Mouse (Mus musculus) MEL (cell line): Measurements from ENCODE around the gene Pde7b. TPM values are rescaled to one million over a fixed set of nuclear protein-coding genes. Genes with fewer than 3 reads are reported as not detected.

Experiments used
- DNase-seq: peaks from one replicate; pipeline ENCODE4 v3.0.0; 2011; ENCODE audit warnings: low read depth, low spot score
- H3K27ac ChIP-seq: 2 replicates; pipeline ENCODE4 v1.5.1; 2012; ENCODE audit warnings: low read depth, mild to moderate bottlenecking, control low read depth, low read length, moderate library complexity; ENCODE audit not compliant: control insufficient read depth
- H3K27me3 ChIP-seq, 2 experiments: fragments of 150-350 bp in 1 of 2; sonication (generic) in 1 of 2; 2 replicates each; pipeline ENCODE4 v1.6.1; 2012; ENCODE audit warnings: low read length in 2 of 2, mild to moderate bottlenecking in 2 of 2, improper control_type of control experiment in 1 of 2, moderate library complexity in 1 of 2; ENCODE audit not compliant: insufficient read depth in 2 of 2, control insufficient read depth in 1 of 2
- H3K36me3 ChIP-seq, 2 experiments: 2 replicates each; pipeline ENCODE4 v1.6.1; 2012 to 2014; ENCODE audit warnings: low read length in 2 of 2, improper control_type of control experiment in 1 of 2, inconsistent platforms in 1 of 2, mild to moderate bottlenecking in 1 of 2; ENCODE audit not compliant: insufficient read depth in 2 of 2, control insufficient read depth in 1 of 2
- H3K4me1 ChIP-seq, 2 experiments: fragments of 150-350 bp in 1 of 2; sonication (generic) in 1 of 2; 2 replicates each; pipeline ENCODE4 v1.6.1; 2012; ENCODE audit warnings: low read length in 2 of 2, improper control_type of control experiment in 1 of 2, mild to moderate bottlenecking in 1 of 2; ENCODE audit not compliant: insufficient read depth in 2 of 2, control insufficient read depth in 1 of 2
- H3K4me3 ChIP-seq, 2 experiments: fragments of 150-350 bp in 1 of 2; sonication (generic) in 1 of 2; 2 replicates each; pipeline ENCODE4 v1.5.1; 2012; ENCODE audit warnings: low read depth in 2 of 2, low read length in 2 of 2, mild to moderate bottlenecking in 2 of 2, moderate library complexity in 2 of 2, control low read depth in 1 of 2, improper control_type of control experiment in 1 of 2; ENCODE audit not compliant: control insufficient read depth in 1 of 2, insufficient read depth in 1 of 2
- H3K79me2 ChIP-seq: 2 replicates; pipeline ENCODE4 v1.6.1; 2012; ENCODE audit warnings: mild to moderate bottlenecking, low read length, moderate library complexity; ENCODE audit not compliant: control insufficient read depth, poor library complexity, insufficient read depth
- H3K9ac ChIP-seq: 2 replicates; pipeline ENCODE4 v1.6.1; 2012; ENCODE audit warnings: low read depth, mild to moderate bottlenecking, control low read depth, low read length, moderate library complexity; ENCODE audit not compliant: control insufficient read depth, poor library complexity, severe bottlenecking
- H3K9me3 ChIP-seq: fragments of 150-350 bp; sonication (generic); replicated peaks from 2 replicates; pipeline ENCODE4 v1.6.1; 2012; ENCODE audit warnings: mild to moderate bottlenecking, low read length, improper control_type of control experiment, moderate library complexity; ENCODE audit not compliant: insufficient read depth
- CHD1 ChIP-seq: IDR thresholded peaks from 2 replicates; pipeline ENCODE4 v1.6.1; 2012; ENCODE audit warnings: low read depth, mild to moderate bottlenecking, inconsistent platforms, low read length, improper control_type of control experiment
- CHD2 ChIP-seq: IDR thresholded peaks from 2 replicates; pipeline ENCODE4 v1.6.1; 2011; ENCODE audit warnings: low read length, improper control_type of control experiment
- E2F4 ChIP-seq: IDR thresholded peaks from 2 replicates; pipeline ENCODE4 v1.6.1; 2011; ENCODE audit warnings: low read depth, low read length, improper control_type of control experiment, borderline replicate concordance
- ELF1 ChIP-seq: IDR thresholded peaks from 2 replicates; pipeline ENCODE4 v1.6.1; 2014; ENCODE audit warnings: low read depth, mild to moderate bottlenecking, inconsistent platforms, low read length, improper control_type of control experiment, moderate library complexity
- GABPA ChIP-seq: IDR thresholded peaks from 2 replicates; pipeline ENCODE4 v1.6.1; 2012; ENCODE audit warnings: low read depth, mild to moderate bottlenecking, inconsistent platforms, low read length, improper control_type of control experiment, moderate library complexity
- HCFC1 ChIP-seq: IDR thresholded peaks from 2 replicates; pipeline ENCODE4 v1.6.1; 2012; ENCODE audit warnings: low read depth, mild to moderate bottlenecking, inconsistent platforms, low read length, improper control_type of control experiment, moderate library complexity
- MAX ChIP-seq: IDR thresholded peaks from 2 replicates; pipeline ENCODE4 v1.6.1; 2011; ENCODE audit warnings: low read length, improper control_type of control experiment
- MEF2A ChIP-seq: IDR thresholded peaks from 2 replicates; pipeline ENCODE4 v1.6.1; 2014; ENCODE audit warnings: low read depth, mild to moderate bottlenecking, inconsistent platforms, low read length, improper control_type of control experiment; ENCODE audit not compliant: poor library complexity, insufficient replicate concordance, severe bottlenecking; ENCODE audit errors: extremely low read depth
- MYB ChIP-seq: IDR thresholded peaks from 2 replicates; pipeline ENCODE4 v1.6.1; 2011; ENCODE audit warnings: mild to moderate bottlenecking, low read depth, low read length, improper control_type of control experiment
- NRF1 ChIP-seq: IDR thresholded peaks from 2 replicates; pipeline ENCODE4 v1.6.1; 2014; ENCODE audit warnings: low read depth, mild to moderate bottlenecking, inconsistent platforms, low read length, improper control_type of control experiment, moderate library complexity; ENCODE audit not compliant: poor library complexity, insufficient read depth, severe bottlenecking
- POLR2A ChIP-seq, 2 experiments: IDR thresholded peaks; 2 replicates each; pipeline ENCODE4 v1.6.1; 2011 to 2012; ENCODE audit warnings: low read length in 2 of 2, mild to moderate bottlenecking in 2 of 2, control low read depth in 1 of 2, improper control_type of control experiment in 1 of 2, low read depth in 1 of 2, moderate library complexity in 1 of 2; ENCODE audit not compliant: control insufficient read depth in 1 of 2, insufficient read depth in 1 of 2, poor library complexity in 1 of 2
- POLR2AphosphoS5 ChIP-seq: IDR thresholded peaks from 2 replicates; pipeline ENCODE4 v1.6.1; 2012; ENCODE audit warnings: low read depth, borderline replicate concordance, mild to moderate bottlenecking, inconsistent platforms, low read length, moderate library complexity, mixed read lengths
- SMC3 ChIP-seq: IDR thresholded peaks from 2 replicates; pipeline ENCODE4 v1.6.1; 2011; ENCODE audit warnings: low read depth, low read length, improper control_type of control experiment
- USF1 ChIP-seq: IDR thresholded peaks from 2 replicates; pipeline ENCODE4 v1.6.1; 2014; ENCODE audit warnings: low read depth, mild to moderate bottlenecking, inconsistent platforms, low read length, improper control_type of control experiment, moderate library complexity
- ZKSCAN1 ChIP-seq: IDR thresholded peaks from 2 replicates; pipeline ENCODE4 v1.6.1; 2012; ENCODE audit warnings: low read depth, mild to moderate bottlenecking, inconsistent platforms, low read length, improper control_type of control experiment, moderate library complexity
- ZMIZ1 ChIP-seq: IDR thresholded peaks from 2 replicates; pipeline ENCODE4 v1.6.1; 2012; ENCODE audit warnings: low read depth, mild to moderate bottlenecking, inconsistent platforms, low read length, improper control_type of control experiment, moderate library complexity
- polyA plus RNA-seq, 2 experiments: library from polyadenylated mRNA; stranded (reverse) in 1 of 2; unstranded in 1 of 2; fragments of >175 nt in 1 of 2; fragments of >200 nt in 1 of 2; gene quantifications; 2 replicates each; pipeline versions ENCODE4 v1.2.1 to v1.2.4; 2012; ENCODE audit warnings: low replicate concordance in 2 of 2, low read depth in 1 of 2; ENCODE audit not compliant: insufficient read length in 2 of 2, insufficient read depth in 1 of 2, missing spikeins in 1 of 2
- total RNA-seq: library from RNA; depleted of rRNA; stranded (reverse); fragments of 300-350 nt; gene quantifications from 2 replicates; pipeline ENCODE4 v1.2.3, GENCODE M21; 2012

Pde7b gene
- total and polyA plus RNA-seq, 3 experiments = 0.04 TPM; not detected in 2

GRCm38 (mm10) chr10:20485816-20486215 lies 239.1 kb downstream of the Pde7b start:
- Histone ChIP-seq H3K27ac (no peak overlapping the region), H3K4me1 (no peaks in the 10 kb centered on the region), H3K9ac (no peak overlapping the region), H3K36me3 (no peaks in the 10 kb centered on the region), H3K79me2 (no peaks in the 10 kb centered on the region), H3K4me3 (no peak overlapping the region), H3K9me3 (no peaks in the 10 kb centered on the region), H3K27me3 (peaks cover 0 to 3% of the 10 kb centered on the region in 2 experiments; a peak in 1 of 4 replicates)
- no peak for TF ChIP-seq ZKSCAN1
- no peak for TF ChIP-seq CHD2
- DNase-seq = no peak

DNA sequence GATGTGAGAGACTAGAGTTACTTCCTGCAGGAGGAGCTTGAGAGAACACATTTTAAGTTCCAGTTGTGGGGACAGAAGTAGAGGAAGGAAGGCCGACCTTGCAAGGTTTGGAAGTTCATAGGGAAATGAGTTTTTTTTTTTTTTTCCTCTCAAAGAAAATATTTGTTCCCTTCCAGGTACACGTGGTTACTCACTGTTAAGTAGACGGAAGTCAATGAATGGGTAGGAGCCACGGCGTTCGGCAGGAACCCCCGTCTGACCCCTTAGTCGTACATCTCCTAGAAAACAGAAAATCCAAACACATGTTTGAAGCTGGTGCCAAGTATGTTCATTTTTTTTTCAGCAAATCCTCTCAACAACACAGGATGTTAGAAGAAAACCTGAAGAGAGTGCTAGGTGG lies 245.4 kb downstream of the Pde7b start:
- DNase-seq = no peak
- TF ChIP-seq MYB (no peak), MEF2A (no peak), ZMIZ1 (no peak), SMC3 (no peak), MAX (no peak), POLR2A (IDR thresholded peaks at IDR 0.05; ENCODE audit: control insufficient read depth in 1 of 2, insufficient read depth in 1 of 2, low read depth in 1 of 2, low read length in 2 of 2, poor library complexity in 1 of 2) (no peak), NRF1 (no peak), HCFC1 (no peak), CHD2 (no peak), CHD1 (no peak), ELF1 (no peak)
- TF ChIP-seq, all 39 proteins: peak for 0
- Histone ChIP-seq H3K9me3 (no peaks in the 10 kb centered on the region), H3K79me2 (no peaks in the 10 kb centered on the region), H3K4me3 (no peak overlapping the region), H3K9ac (no peak overlapping the region), H3K36me3 (no peaks in the 10 kb centered on the region), H3K27me3 (peaks cover 0 to 1% of the 10 kb centered on the region in 2 experiments; a peak in 2 of 4 replicates), H3K4me1 (no peaks in the 10 kb centered on the region), H3K27ac (no peak overlapping the region)

GRCm38 (mm10) chr10:20478456-20478855 lies 246.4 kb downstream of the Pde7b start:
- Histone ChIP-seq H3K9ac (no peak overlapping the region), H3K27me3 (peaks cover 0 to 1% of the 10 kb centered on the region in 2 experiments; a peak in 2 of 4 replicates), H3K36me3 (no peaks in the 10 kb centered on the region), H3K4me1 (no peaks in the 10 kb centered on the region), H3K9me3 (no peaks in the 10 kb centered on the region), H3K27ac (no peak overlapping the region), H3K4me3 (no peak overlapping the region), H3K79me2 (no peaks in the 10 kb centered on the region)
- no peak for DNase-seq
- TF ChIP-seq USF1 (no peak), CHD2 (no peak), GABPA (no peak), E2F4 (no peak), POLR2AphosphoS5 (no peak)
